Mouse (Mus musculus) Patski (cell line): ENCODE data around the gene Scnn1g. TPM values are rescaled to one million over a fixed set of nuclear protein-coding genes. Genes with fewer than 3 reads are reported as not detected.

Source experiments
- ATAC-seq: fragments of 100-300 bp; one replicate; pipeline ENCODE4 v1.8.0; 2021
- CTCF ChIA-PET: fragments of 350-600 bp; sonication (Branson Sonifier 250); formaldehyde crosslinking; loops from one replicate; lab custom pipeline; 2022; ENCODE audit warnings: inconsistent platforms; lab: Charles Lee
- POLR2A ChIA-PET: fragments of 350-600 bp; sonication (Branson Sonifier 250); formaldehyde crosslinking; loops from one replicate; lab custom pipeline; 2022; ENCODE audit warnings: antibody characterized with exemption, inconsistent platforms; lab: Charles Lee
- DNase-seq: peaks from one replicate; pipeline ENCODE4 v3.0.0-alpha.2; 2011; ENCODE audit warnings: low read depth, low spot score
- H3K27me3 ChIP-seq: fragments of 371-371 bp; one replicate; pipeline ENCODE4 v1.5.1; 2021
- CTCF ChIP-seq: fragments of 100-300 bp; IDR thresholded peaks from one replicate; pipeline ENCODE4 v1.5.1; 2021
- in situ Hi-C: fragments of 300-500 bp; cut with MboI; formaldehyde crosslinking; loops from 3 replicates; pipeline ENCODE4 v1.11.1; 2018; ENCODE audit warnings: low pct_unique_long_range_greater_than_20kb, mixed read lengths
- polyA plus RNA-seq: library from polyadenylated mRNA; unstranded; gene quantifications from one replicate; pipeline ENCODE4 v1.2.3, GENCODE M21; 2021

Gene Scnn1g
- 0.78 TPM for polyA plus RNA-seq

- CTCF ChIA-PET = interaction anchor here (0.7 to 4.2 kb wide), 22 partner anchors 10 to 334 kb away, joined by 3 to 101 read pairs (median 4); no protein-coding TSS in a partner anchor
- ATAC-seq = peak; percentile 74
- no peaks in the 10 kb centered on the region for H3K27me3 ChIP-seq
- POLR2A ChIA-PET = interaction anchor here (1.4 to 1.8 kb wide), 2 partner anchors 227 to 229 kb away, joined by 4 to 10 read pairs; no protein-coding TSS in a partner anchor
- peak; percentile 10 for DNase-seq
- TF ChIP-seq CTCF = peak; percentile 100
- in situ Hi-C loops = loop anchor here (5.0 kb wide), 1 partner anchor 233 kb away; no protein-coding TSS in a partner anchor
Observed at GRCm38 (mm10) chr7:121734171-121734831, at the start of gene Scnn1g. Gene Scnn1g (plus strand): TSS chr7:121734479.

- ChIA-PET CTCF (interaction anchor here (2.1 kb wide), 1 partner anchor 10 kb away, joined by 8 read pairs; no protein-coding TSS in a partner anchor), POLR2A (no interaction called here)
- no peak for ATAC-seq
- in situ Hi-C loops = no loop called here
- no peak for TF ChIP-seq CTCF
- no peaks in the 10 kb centered on the region for H3K27me3 ChIP-seq
- no peak for DNase-seq
Observed at GRCm38 (mm10) chr7:121685140-121685984, 48.9 kb upstream of the Scnn1g start.

DNA sequence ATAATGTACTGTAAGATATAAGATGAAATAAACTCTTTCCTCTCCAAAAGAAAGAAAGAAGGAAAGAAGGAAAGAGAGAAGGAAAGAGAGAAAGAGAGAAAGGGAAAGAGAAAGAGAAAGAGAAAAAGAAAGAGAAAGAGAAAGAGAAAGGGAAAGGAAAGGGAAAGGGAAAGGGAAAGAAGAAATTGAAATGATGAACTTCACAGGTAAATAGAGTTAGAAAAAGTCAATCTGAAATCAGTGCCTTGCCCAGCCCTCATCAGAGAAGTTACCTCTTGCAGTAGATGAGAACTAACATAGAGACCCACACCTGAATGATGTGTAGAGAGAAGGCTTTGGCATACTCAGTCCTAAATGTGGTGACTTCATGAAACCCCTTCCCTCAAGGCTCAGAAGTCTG lies 44.9 kb upstream of the Scnn1g start:
- POLR2A ChIA-PET = no interaction called here
- H3K27me3 ChIP-seq = no peaks in the 10 kb centered on the region
- DNase-seq = no peak
- no peak for ATAC-seq
- CTCF ChIA-PET = no interaction called here
- no peak for TF ChIP-seq CTCF
- in situ Hi-C loops = no loop called here

DNA sequence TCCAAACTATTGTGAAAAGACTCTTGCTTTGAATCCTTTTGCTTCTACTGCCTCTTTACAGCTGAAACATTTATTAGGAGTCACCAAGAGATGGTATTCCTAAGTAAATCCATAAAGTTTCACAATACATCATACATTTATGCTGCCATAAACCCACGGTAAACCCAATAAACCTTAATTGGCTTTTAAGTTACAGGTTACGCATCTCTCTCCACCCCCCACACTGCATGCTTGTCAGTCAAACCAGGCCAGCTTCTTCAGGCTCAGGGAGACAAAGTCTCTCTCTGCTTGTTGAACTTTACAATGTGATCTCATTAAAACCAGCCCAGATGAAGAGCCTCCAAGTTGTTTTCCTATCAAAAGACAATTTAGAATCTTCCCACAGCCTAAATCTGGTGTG lies 42.5 kb upstream of the Scnn1g start:
- TF ChIP-seq CTCF = no peak
- H3K27me3 ChIP-seq = no peaks in the 10 kb centered on the region
- DNase-seq = no peak
- CTCF ChIA-PET = interaction anchor here (0.9 kb wide), 1 partner anchor 9 kb away, joined by 3 read pairs; no protein-coding TSS in a partner anchor
- in situ Hi-C loops = no loop called here
- no peak for ATAC-seq
- POLR2A ChIA-PET = no interaction called here

- ChIA-PET POLR2A (no interaction called here), CTCF (no interaction called here)
- DNase-seq (no peak), ATAC-seq (no peak)
- TF ChIP-seq CTCF = no peak
- H3K27me3 ChIP-seq = no peaks in the 10 kb centered on the region
- in situ Hi-C loops = no loop called here
Observed at GRCm38 (mm10) chr7:121697170-121697569, 37.1 kb upstream of the Scnn1g start.

- no peak for TF ChIP-seq CTCF
- no peaks in the 10 kb centered on the region for H3K27me3 ChIP-seq
- DNase-seq = no peak
- ChIA-PET CTCF (no interaction called here), POLR2A (no interaction called here)
- in situ Hi-C loops = no loop called here
- no peak for ATAC-seq
Observed at GRCm38 (mm10) chr7:121697574-121697973, 36.7 kb upstream of the Scnn1g start.

DNA sequence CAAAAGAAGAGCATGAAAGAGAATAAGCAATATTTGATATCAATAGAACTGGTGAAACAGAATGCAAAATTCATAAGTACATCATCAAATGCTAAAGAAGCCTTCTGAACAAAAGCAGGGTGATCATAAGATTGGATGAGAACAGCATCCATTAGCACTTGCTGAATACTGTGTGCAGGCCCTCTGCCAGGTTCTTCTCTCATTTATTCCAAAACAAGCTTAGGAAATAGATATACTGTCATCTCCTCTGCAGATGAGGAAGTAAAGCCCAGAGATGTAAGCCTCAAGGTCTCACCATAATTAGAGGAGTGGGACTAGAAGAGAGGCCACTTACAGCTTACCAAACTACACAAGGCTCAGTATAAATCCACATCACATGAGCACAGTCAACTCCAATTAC lies 35.1 kb upstream of the Scnn1g start:
- ATAC-seq (no peak), DNase-seq (no peak)
- POLR2A ChIA-PET = interaction anchor here (1.0 kb wide), 1 partner anchor 240 kb away, joined by 3 read pairs; no protein-coding TSS in a partner anchor
- TF ChIP-seq CTCF = no peak
- no peaks in the 10 kb centered on the region for H3K27me3 ChIP-seq
- CTCF ChIA-PET = no interaction called here
- in situ Hi-C loops = no loop called here

GRCm38 (mm10) chr7:121700480-121700879 lies 33.8 kb upstream of the Scnn1g start:
- no peak for ATAC-seq
- no peaks in the 10 kb centered on the region for H3K27me3 ChIP-seq
- in situ Hi-C loops = no loop called here
- ChIA-PET CTCF (no interaction called here), POLR2A (no interaction called here)
- no peak for DNase-seq
- TF ChIP-seq CTCF = no peak

DNA sequence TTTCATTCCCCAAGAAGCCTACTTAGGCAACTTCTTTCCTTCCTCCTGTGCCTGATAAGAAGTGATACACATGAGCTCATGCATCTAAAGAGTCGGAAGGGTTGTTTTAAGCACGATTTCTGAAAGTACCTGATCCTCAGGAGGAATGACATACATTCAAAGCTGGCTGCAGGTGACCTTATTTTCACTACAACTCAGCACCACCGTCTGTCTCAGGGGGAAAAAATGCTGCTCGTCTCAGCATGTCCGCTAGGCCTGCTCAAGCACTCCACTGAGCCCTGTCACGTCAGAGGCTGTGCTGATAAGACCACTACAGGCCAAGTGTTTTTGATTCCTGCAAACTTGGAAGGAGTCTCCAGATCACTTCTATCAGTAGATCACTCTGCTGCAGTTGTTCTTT lies 32.3 kb upstream of the Scnn1g start:
- ChIA-PET CTCF (interaction anchor here (0.9 kb wide), 1 partner anchor 7 kb away, joined by 3 read pairs; no protein-coding TSS in a partner anchor), POLR2A (no interaction called here)
- no peak for TF ChIP-seq CTCF
- ATAC-seq = no peak
- H3K27me3 ChIP-seq = no peaks in the 10 kb centered on the region
- in situ Hi-C loops = no loop called here
- DNase-seq = no peak

DNA sequence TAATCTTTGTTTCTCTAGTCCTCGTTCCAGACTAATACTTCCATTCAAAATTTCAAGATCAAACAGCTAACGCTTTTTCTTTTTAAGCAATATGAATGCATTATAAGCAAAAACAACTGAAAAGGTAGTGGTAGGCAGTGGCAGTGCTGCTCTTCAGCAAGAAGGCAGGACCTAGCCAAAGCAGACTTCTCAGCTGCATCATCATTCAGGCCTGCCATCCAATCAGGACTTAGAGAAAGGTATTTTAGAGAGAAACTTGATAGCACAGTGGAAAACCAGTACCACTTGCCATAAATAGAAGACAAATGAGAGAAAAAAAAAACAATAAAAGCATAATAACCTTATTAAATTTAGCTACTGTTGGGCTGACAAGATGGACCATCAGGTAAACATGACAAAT lies 29.2 kb upstream of the Scnn1g start:
- DNase-seq = no peak
- in situ Hi-C loops = no loop called here
- peaks cover 8% of the 10 kb centered on the region for H3K27me3 ChIP-seq
- no peak for TF ChIP-seq CTCF
- CTCF ChIA-PET = interaction anchor here (2.1 kb wide), 1 partner anchor 9 kb away, joined by 6 read pairs; no protein-coding TSS in a partner anchor
- POLR2A ChIA-PET = no interaction called here
- no peak for ATAC-seq
